Mouse (Mus musculus): ENCODE data around the gene L2hgdh.

The L2hgdh gene

DNA sequence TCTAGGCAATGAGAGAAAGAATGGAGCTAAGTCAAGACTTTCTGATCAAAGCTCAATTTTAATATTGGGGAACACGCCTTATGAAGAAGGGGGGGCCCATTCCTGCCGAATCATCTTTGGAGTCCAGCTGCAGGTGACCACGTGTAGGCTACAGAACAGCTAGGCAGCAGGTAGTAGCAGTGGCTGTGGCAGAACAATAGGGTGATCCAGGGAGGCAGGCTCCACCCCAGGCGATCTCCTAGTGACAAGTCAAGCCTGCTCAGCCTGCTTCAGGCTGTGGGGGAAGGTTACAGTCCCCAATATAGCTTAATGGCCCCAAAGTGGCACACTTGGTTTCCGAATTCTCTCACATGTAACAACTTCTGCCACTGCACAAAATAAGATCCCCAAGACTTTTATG, 7.5 kb upstream of the L2hgdh start:
- in situ Hi-C loops (cut with MboI, MseI) = no loop called here

DNA sequence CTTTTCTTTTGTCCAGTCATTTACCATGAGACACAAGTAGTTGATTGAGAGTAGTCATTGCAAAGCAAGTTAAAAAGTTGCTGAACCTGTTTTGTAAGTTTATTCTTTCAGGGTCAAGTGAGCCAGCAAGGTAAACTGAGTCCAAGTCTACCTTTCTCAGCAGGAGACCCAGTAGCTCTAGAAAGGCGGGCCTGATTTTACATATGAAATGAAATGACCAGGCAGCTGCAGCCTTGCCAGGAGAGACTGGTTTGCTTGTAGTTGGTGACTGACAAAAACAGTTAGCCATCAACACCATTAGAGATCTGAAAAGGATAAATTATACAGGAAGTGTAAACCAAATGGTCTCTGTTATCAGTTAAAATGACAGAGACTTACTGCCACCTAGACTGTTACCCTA, 5.6 kb upstream of the L2hgdh start:
- in situ Hi-C loops (cut with MboI, MseI) = no loop called here

DNA sequence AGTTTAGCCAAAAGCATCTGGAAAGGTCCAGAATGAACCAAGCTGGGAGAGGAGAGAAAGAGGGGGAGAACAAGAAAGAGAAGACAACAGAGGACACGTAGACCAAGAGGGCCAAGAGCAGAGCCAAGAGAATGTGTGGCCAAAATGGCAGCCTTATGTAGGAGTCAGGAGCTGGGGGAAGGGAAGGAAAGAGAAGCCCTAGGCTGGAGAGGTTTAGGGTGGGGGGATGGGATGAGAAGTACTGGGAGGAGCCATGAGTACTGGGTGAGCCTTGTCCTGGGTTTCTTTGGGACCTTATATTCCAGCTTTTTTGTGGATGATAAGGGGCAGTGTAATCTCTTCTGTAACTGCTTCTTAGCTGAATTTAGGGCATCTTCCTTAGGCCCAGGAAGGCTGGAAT, 4.6 kb upstream of the L2hgdh start:
- in situ Hi-C loops (cut with MboI, MseI) = no loop called here

DNA sequence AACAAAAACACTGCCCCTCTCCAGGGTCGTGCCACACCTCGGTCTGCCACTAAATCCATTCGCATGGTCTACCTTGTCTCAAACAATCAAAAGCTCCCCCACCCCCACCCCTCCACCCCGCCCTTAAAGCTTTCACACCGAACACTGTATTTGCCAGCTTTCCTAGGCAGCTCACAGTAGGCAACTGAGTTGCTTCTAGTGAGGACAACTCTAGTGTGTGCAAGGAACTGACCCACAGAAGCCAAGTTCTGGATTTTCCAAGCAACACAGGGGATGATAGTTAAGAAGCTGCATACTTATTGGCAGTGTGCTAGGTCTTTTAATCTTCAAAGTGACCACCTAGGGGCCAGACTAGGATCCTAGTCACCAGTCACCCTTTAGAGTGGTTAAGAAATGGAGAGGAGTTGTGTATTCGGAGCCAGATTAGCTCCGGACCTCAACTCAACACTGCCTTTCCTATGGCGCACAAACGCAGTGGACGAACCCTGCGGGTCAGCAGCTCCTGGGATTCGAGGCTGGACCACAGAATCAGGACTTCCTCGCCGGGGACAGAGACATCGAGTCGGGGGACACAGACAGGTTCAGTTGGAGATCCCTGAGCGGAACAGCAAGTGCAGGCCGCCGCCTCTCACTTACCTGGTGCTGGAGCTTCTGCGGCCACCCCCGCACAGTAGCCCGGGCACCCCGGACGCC, 509 bp downstream of the L2hgdh start:
- in situ Hi-C loops (cut with MboI, MseI) = no loop called here

DNA sequence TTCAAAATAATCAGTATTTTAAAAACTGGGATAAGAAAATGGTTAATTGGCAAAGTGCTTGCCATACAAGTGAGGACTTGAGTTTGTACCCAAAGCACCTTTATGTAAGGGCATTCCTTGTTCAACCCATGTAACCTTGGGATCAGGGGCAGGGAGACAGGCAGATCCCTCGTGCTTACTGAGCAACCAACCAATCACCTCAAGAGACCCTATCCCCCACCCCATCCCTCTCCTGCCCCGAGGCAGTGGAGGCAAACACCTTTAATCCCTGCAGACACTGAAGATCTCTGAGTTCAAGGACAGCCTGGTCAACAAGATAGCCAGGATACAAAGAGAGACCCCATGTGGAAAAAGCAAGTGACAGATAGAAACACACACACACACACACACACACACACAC, 1.3 kb downstream of the L2hgdh start:
- in situ Hi-C loops (cut with MboI, MseI) = no loop called here

- in situ Hi-C loops (cut with MboI, MseI) = no loop called here
Observed at GRCm38 (mm10) chr12:69722857-69723256, 1.8 kb downstream of the L2hgdh start.

- in situ Hi-C loops (cut with MboI, MseI) = no loop called here
Observed at GRCm38 (mm10) chr12:69713628-69714027, 11.0 kb downstream of the L2hgdh start.

DNA sequence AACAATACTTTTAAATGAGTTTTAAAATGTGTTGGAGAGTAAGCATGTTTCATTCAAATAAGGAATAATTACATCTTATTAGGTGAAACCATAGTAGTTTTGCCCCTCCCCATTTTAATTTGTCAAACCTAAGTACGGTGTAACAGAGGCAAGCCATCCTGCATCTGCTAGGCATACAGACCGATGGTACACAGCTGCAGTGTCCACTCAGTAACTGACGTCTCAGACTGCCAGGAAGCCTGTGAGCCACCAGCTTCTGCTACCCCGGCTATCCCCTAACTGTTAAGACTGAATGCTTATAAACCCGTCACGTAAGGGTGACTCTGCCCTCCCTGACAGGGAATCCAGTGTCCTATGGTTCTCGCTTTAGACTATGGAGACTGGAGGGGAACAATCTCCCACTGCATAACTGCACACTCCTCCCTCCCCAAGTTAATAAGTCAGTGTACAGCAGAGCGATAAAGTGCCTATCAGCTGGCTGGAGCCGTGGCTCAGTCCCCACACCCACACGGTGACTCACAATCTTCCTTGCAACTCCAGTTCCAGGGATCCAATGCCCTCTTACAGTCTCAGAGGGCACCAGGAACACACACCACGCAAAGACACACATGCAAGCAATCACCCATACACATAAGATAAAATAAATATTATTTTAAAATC, 19.7 kb downstream of the L2hgdh start:
- in situ Hi-C loops (cut with MboI, MseI) = no loop called here

GRCm38 (mm10) chr12:69698352-69698751, 26.3 kb downstream of the L2hgdh start:
- in situ Hi-C loops (cut with MboI, MseI) = no loop called here

GRCm38 (mm10) chr12:69696746-69697145, 27.9 kb downstream of the L2hgdh start:
- in situ Hi-C loops (cut with MboI, MseI) = no loop called here

- in situ Hi-C loops (cut with MboI, MseI) = no loop called here
Observed at GRCm38 (mm10) chr12:69693471-69693870, 31.2 kb downstream of the L2hgdh start.

- in situ Hi-C loops (cut with MboI, MseI) = no loop called here
Observed at GRCm38 (mm10) chr12:69690714-69691113, 34.0 kb downstream of the L2hgdh start.

- in situ Hi-C loops (cut with MboI, MseI) = no loop called here
Observed at GRCm38 (mm10) chr12:69689094-69689493, 35.6 kb downstream of the L2hgdh start.

DNA sequence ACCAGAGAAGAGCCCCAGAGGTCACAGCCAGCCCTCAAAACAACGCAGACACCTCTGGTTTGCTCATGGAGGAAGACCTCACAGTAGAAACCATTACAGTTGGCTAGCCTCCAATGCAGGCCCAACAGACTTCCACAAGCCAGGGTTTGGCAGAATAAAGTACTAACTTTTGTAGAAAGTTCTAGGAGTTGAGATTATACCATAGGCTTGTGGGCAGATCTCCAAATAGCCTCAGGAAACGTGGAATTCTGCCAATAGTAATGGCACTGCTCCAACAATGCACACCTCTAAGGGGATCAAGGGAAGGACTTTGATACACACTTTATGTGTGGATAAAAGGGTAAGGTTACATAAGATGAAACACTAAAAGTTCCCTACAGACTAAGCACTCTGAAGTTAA, 36.3 kb downstream of the L2hgdh start:
- in situ Hi-C loops (cut with MboI, MseI) = no loop called here

GRCm38 (mm10) chr12:69683537-69683936, 41.1 kb downstream of the L2hgdh start:
- in situ Hi-C loops (cut with MboI, MseI) = no loop called here

DNA sequence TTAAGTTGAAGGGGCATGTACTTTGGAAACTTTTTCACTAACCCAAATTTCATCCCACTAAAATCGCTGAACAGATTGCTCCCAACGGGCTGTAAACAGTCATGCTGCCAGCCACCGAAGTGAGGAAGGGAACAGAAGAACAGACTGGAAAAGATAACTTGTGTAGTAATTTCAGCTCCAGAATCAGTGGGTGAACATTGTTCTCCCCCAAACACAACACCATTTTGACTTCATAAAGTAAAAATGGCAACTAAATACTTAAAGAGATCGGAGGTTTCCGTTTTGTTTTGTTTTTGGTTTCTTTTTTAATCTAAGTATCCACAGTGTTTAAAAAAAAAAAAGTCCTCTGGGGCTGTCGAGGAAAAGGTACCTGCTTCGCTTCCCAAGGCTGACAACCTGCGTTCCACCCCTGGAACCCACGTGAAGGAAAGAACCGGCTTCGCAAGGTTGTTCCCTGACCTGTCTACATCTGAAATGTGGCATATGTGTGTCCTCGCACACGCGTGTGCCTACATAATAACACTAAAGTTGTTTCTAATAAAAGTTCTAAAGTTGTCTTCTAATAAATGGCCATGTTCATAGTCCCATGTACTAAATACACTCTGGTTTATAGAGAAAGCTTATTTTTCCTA, 41.8 kb downstream of the L2hgdh start:
- in situ Hi-C loops (cut with MboI, MseI) = no loop called here

- in situ Hi-C loops (cut with MboI, MseI) = no loop called here
Observed at GRCm38 (mm10) chr12:69682065-69682787, 42.4 kb downstream of the L2hgdh start.

DNA sequence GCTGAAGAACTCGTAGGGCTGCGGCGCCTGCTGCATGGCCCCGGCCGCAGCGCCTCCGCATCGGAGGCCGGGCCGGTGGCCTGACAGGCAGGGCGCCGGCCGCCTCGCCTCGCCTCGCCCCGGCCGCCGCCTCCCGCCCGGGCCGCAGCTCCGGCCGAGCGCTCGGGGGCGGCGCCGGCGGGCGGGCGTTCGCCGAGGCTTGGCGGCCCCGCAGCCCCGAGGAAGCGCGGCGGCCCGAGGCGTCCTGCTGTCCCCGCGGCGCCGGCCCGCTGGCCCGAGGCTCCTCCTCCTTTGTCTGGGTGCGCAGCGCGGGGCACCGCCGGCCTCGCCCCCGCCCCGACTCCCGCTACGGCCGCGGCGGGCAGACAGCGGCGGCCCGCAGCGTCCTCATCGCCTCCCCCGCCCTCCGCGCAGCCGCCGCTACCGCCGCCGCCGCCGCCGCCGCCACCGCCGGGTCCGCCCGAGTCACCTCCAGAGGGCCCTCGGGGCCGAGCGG, 43.1 kb downstream of the L2hgdh start, which contains the start of gene Sos2:
Sos2 (minus strand) TSS at position 287 of the 496 bp plus-strand sequence.
- in situ Hi-C loops (cut with MboI, MseI) = no loop called here

DNA sequence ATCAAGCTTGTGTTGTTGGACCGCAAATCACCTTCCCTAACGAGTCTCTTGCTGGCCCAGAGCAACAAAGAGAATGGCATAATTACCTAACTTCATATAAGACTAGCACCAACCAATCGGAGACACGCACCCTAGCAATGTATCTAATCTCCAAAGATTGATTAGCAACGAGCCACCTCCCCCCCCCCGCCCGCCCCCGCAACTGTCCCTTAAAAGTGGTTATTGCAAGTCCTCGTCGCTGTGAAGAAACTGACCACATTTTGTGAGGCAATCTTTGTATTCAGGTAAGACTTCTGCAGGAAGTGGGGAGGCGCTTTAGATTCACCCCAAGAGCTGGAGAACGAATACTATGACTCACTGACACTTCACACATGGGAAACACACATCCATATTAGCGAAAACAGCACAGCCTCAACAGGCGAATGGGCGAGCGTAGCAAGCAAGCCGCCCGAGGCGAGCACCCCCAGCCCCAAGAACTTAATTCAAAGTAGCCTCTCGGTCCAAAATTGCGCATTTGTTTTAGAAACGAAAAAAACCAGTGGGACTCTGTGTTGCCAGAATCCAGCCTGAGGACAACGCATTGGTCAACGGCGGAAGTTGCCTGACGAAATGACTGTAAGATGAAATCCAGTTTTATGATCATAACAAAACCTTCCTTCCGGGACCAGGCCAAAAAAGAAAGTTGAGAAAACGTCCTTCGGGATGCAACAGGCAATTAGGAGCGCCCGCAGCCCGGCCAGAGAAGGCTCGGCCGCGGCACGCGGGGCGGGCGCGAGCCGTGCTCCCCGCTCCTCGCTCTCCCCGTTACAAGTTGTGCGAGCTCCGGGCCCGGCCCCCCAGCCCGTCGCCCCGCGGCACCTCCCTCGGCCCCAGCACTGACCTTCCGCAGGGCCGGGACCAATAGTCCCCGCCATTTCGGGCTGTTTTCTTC, 43.8 kb downstream of the L2hgdh start:
- in situ Hi-C loops (cut with MboI, MseI) = no loop called here

DNA sequence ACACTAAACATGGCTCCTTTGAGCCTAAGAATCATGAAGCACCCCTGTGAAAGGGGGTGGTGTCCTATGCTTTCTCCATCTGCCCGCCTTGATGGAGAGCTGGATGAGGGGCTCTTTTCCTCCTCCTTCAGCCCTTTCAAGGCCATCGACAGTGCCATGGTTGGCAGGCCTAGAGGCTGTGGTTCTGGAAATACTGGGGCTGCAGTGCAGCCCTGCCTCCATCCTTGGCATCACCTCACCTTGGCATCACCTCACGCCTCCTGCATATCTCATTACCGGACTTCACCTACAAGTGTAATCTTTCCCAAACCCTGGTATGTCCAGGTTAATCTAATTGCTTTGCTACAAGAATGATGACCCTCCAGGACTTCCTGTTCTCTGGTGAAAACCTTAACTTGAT, 48.5 kb downstream of the L2hgdh start:
- in situ Hi-C loops (cut with MboI, MseI) = no loop called here

Data from regulatory T cell (primary cell).